Mouse (Mus musculus): ENCODE measurements around the gene Scp2.
"Not testable (repeated sequence)": the region's sequence is repeated elsewhere in the genome, so short reads cannot be mapped to it uniquely, and the experiment has no call there.

Scp2 gene

DNA sequence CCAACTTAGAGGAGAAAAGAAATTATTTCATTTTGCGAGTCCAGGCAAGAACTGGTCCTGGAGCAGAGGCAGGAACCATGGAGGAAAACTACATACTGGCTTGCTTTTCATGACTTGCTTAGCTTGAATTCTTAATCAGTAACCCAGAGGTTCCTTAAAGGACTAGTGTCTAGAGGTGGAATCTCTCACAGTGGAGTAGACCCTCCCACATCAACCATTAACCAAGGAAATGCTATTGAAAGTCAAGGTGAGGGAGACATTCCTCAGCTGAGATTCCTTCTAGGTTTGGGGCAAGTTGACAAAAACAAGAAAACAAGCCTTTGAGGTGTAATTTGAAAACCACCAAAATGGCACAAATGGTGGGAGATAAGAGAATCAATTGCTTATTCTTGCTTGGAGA is at the start of gene Scp2:
TSS of gene Scp2 (minus strand) at position 119 of the 400 bp plus-strand sequence.
- no peak for DNase-seq (ENCODE audit: low spot score)

GRCm38 (mm10) chr4:108192821-108193323 is 48.1 kb upstream of the Scp2 start:
- no peak for DNase-seq (ENCODE audit: low spot score)

- no peak for DNase-seq (ENCODE audit: low spot score)
Observed at GRCm38 (mm10) chr4:108182278-108182677, 37.5 kb upstream of the Scp2 start.

DNA sequence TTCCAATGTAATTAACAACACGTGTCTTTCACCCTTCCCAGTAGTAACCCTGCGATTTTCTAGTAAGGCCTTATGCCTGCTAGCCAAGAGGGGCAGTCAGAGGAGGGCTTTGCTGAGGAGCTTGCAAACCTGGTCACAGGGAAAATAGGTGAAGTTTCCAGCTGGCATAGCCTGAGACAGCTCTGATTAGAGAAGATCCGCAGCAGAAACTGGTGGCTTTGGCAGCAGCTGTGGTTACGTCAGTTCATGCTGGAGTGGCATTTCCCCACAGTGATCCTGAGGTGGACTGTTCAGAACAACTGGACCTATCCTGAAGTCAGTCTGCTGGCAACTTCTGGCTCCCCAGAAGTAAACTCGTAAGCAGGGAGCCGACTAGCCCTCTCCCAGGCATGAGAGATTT is 23.3 kb upstream of the Scp2 start:
- DNase-seq (ENCODE audit: low spot score): no peak

DNA sequence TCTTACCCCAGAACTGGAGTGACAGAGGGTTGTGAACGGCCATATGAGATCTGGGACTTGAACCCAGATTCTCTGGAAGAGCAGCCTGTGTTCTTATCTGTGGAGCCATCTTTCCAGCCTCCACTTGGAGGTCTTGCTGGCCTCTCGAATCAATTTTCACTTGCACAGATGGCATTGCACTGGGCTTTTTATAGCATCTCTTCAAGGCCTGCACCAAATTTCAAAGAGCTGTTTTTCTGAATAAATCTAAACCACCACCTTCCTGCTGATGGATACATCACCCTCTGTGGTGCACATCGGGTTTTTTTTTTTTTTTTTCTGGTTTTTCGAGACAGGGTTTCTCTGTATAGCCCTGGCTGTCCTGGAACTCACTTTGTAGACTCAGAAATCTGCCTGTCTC is 22.1 kb upstream of the Scp2 start:
- no peak for DNase-seq (ENCODE audit: low spot score)

GRCm38 (mm10) chr4:108165152-108165895 is 20.5 kb upstream of the Scp2 start, which contains the start of gene Echdc2:
Echdc2 (plus strand) TSS chr4:108165437.
- peak; percentile 42 for DNase-seq (ENCODE audit: low spot score)

GRCm38 (mm10) chr4:108163291-108163690 is 18.5 kb upstream of the Scp2 start:
- no peak for DNase-seq (ENCODE audit: low spot score)

GRCm38 (mm10) chr4:108161936-108162335 is 17.1 kb upstream of the Scp2 start:
- DNase-seq (ENCODE audit: low spot score): no peak

GRCm38 (mm10) chr4:108155141-108155540 is 10.3 kb upstream of the Scp2 start:
- DNase-seq (ENCODE audit: low spot score): not testable (repeated sequence)

DNA sequence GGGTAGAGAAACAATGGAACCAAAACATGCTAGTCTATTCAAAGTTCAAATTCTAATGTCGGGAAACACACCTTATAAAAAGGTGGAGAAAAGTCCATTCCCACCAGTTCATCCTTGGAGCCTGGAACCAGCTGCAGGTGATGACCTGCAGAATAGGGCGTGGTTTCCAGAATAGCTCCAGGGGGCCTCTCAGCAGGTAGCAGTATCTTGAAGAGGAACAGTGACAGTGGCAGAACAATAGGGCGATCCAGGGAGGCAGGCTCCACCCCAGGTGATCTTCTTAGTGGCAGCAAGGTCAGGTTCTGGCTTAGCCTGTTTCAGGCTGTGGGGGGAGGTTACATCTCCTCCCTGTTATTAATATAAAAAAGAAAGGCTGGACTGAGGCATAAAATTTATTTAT is 756 bp upstream of the Scp2 start:
- DNase-seq (ENCODE audit: low spot score): not testable (repeated sequence)

GRCm38 (mm10) chr4:108143778-108144177 is 1.0 kb downstream of the Scp2 start:
- DNase-seq (ENCODE audit: low spot score): no peak

GRCm38 (mm10) chr4:108143178-108143577 is 1.6 kb downstream of the Scp2 start:
- not testable (repeated sequence) for DNase-seq (ENCODE audit: low spot score)

- no peak for DNase-seq (ENCODE audit: low spot score)
Observed at GRCm38 (mm10) chr4:108136938-108137337, 7.9 kb downstream of the Scp2 start.

- DNase-seq (ENCODE audit: low spot score): no peak
Observed at GRCm38 (mm10) chr4:108130452-108130851, 14.3 kb downstream of the Scp2 start.

GRCm38 (mm10) chr4:108128339-108128738 is 16.5 kb downstream of the Scp2 start:
- DNase-seq (ENCODE audit: low spot score): no peak

- DNase-seq (ENCODE audit: low spot score): no peak
Observed at GRCm38 (mm10) chr4:108127516-108127915, 17.3 kb downstream of the Scp2 start.

- no peak for DNase-seq (ENCODE audit: low spot score)
Observed at GRCm38 (mm10) chr4:108126260-108126659, 18.5 kb downstream of the Scp2 start.

- no peak for DNase-seq (ENCODE audit: low spot score)
Observed at GRCm38 (mm10) chr4:108124104-108124503, 20.7 kb downstream of the Scp2 start.

GRCm38 (mm10) chr4:108117924-108118876 is 26.6 kb downstream of the Scp2 start:
- peak; percentile 92 for DNase-seq (ENCODE audit: low spot score)

DNA sequence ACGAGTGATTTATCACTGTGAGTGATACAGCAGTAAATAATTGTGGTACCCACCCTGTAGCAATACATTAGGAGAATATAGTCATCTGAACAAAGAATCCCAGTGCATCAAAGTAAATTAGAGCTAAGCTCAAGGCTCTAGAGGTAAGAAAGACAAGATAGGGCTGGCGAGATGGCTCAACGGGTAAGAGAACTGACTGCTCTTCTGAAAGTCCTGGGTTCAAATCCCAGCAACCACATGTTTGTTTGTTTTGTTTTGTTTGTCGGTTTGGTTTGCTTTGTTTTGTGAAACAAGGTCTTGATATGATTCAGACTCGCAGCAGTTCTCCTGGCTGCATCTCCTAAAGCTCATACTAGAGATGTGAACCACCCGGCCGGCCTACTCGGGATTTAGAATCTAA is 27.3 kb downstream of the Scp2 start:
- DNase-seq (ENCODE audit: low spot score): no peak

GRCm38 (mm10) chr4:108116466-108116865 is 28.3 kb downstream of the Scp2 start:
- no peak for DNase-seq (ENCODE audit: low spot score)

DNA sequence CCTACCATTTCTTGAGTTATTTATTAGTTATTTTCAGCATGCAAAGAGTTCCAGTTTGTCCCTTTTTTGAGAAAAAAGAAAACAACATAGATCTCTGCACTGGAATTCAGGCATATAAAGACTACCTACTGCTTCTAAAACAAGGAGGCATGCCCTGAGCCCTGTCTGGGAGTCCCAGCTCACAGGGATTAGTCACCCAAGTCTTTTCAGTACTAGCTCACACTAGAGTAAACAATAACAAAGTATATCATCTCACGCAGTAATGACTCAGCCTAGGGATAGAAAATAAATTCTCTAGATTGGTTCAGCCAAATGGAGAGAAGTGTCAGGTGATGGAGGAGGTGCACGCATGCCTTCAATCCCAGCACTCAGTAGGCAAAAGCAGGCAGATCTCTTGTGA is 34.1 kb downstream of the Scp2 start:
- no peak for DNase-seq (ENCODE audit: low spot score)

DNA sequence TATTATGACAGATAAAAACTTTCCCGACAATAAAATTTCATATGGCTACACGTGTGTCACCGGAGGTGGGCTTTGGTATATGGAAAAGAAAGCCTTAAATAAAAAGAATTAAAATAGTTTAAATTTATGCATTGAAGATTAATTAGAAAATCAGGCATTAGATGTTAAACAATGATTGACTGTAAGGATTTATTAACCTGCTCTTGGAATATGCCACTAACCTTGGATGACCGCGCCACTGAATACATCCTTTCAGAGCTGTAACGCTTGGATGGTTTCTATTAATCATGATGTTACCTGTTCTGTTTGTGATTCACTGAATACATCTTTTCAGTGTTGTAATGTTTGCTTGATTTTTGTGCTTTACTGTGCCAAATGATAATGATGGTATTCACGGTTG is 35.1 kb downstream of the Scp2 start:
- no peak for DNase-seq (ENCODE audit: low spot score)

Data from ovary, postnatal 14 days (tissue).